Mouse (Mus musculus): ENCODE results near the gene Dennd6a. TPM values are rescaled to one million over a fixed set of nuclear protein-coding genes. Genes with fewer than 3 reads are reported as not detected.

The Dennd6a gene
- polyA plus RNA-seq, 1 experiment from 2014 or later: 27.0 TPM

DNA sequence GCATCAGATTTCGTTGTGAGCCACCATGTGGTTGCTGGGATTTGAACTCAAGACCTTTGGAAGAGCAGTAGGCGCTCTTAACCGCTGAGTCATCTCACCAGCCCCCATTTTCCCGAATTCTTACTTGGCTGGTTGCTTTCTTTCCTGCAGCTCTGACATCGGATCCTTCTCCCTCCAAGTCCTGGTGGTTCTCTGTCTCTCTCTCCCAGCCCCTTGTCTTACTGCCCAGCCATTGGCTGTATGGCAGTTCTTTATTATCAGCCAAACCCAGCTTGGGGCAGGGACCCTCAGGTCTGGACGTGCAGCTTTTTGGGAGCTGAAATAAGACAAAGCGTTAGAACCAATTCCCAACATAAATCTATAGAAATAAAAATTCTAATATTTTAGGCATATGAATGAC is 21.5 kb downstream of the Dennd6a start:
- Histone ChIP-seq H3K4me3 (ENCODE audit: low read depth, low read length) (no peak overlapping the region), H3K4me1 (replicated peaks; ENCODE audit: control insufficient read depth, insufficient read depth) (no peaks in the 10 kb centered on the region), H3K4me2 (replicated peaks; ENCODE audit: low read depth) (no peak overlapping the region), H3K9me3 (ENCODE audit: control insufficient read depth, low read length) (no peaks in the 10 kb centered on the region), H3K27me3 (ENCODE audit: control insufficient read depth, insufficient read depth, low read length) (no peaks in the 10 kb centered on the region), H3K36me3 (ENCODE audit: control insufficient read depth, insufficient read depth, low read length) (0 out of 2 replicates have a peak, but pooled peaks cover 5% of the 10 kb centered on the region), H3K9ac (ENCODE audit: low read length) (no peak overlapping the region), H3K27ac (replicated peaks) (no peak overlapping the region)
- DNase-seq (ENCODE audit: low spot score): no peak
- ATAC-seq (ENCODE audit: low FRiP score, low TSS enrichment): no peak
- no peak for TF ChIP-seq CTCF (IDR thresholded peaks at IDR 0.05; ENCODE audit: low read depth)
- TF ChIP-seq EP300 (optimal IDR thresholded peaks at IDR 0.05): no peak
- WGBS: 85% methylated on average over 7 of the region's 7 CpGs

DNA sequence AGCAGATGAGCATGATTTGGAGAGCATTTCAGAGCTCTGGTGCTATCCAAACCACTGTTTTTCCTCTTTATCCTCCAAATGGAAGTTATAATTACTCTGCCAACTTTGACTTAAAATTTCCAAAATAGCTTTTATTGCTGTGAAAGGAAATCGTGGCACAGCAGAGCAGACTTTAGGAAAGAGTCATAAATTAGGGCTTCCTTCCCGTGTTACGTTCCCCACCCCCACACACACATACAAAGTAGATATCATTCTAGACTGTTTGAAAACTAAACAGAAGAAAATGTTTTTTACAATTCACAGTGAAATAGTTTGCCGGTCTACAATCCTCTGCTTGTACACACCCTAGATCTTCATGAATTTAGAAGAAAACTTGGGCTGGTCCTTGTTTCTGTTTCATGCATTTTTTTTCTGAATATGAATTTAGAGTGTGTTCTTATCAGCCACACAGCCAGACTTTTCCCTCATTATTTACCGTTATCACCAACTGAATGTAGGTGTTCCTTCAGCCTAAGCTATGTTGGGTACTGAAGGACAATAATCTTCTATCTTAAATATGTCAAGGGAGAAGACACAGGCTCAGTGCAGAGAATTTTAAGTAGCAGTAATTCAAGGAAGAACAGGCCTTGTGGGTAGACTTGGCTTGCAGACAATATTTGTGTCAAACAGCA is 22.2 kb downstream of the Dennd6a start:
- no peaks in the 10 kb centered on the region for H3K27me3 ChIP-seq (ENCODE audit: control insufficient read depth, insufficient read depth, low read length)
- H3K36me3 ChIP-seq (ENCODE audit: control insufficient read depth, insufficient read depth, low read length): 0 out of 2 replicates have a peak, but pooled peaks cover 5% of the 10 kb centered on the region
- DNase-seq (ENCODE audit: low spot score) (no peak), ATAC-seq (ENCODE audit: low FRiP score, low TSS enrichment) (no peak)
- H3K4me1 ChIP-seq (replicated peaks; ENCODE audit: control insufficient read depth, insufficient read depth): no peaks in the 10 kb centered on the region
- H3K4me3 ChIP-seq (ENCODE audit: low read depth, low read length): no peak overlapping the region
- H3K4me2 ChIP-seq (replicated peaks; ENCODE audit: low read depth): no peak overlapping the region
- WGBS: 52% methylated on average over 5 of the region's 5 CpGs
- no peak overlapping the region for H3K9ac ChIP-seq (ENCODE audit: low read length)
- no peaks in the 10 kb centered on the region for H3K9me3 ChIP-seq (ENCODE audit: control insufficient read depth, low read length)
- no peak overlapping the region for H3K27ac ChIP-seq (replicated peaks)
- no peak for TF ChIP-seq EP300 (optimal IDR thresholded peaks at IDR 0.05)
- no peak for TF ChIP-seq CTCF (IDR thresholded peaks at IDR 0.05; ENCODE audit: low read depth)

DNA sequence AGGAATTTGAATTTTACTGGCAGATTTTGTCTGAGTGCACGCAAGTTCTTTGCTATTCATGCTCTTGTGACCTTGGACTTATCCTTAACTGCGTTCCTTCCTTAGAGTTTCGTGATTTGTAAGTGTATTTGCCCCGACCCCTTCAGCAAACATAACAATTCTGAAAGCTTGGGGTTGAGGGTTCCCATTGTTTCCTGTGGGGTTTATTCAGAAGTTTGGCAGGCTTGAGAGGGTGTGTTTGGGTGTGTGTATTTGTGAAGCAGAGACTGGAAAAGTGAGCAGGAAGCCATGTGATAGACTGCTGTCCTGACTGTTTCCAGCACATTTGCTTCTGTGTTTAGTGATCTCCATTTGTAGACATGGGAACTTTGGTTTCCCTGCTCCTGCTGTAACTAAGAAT is 31.7 kb downstream of the Dennd6a start:
- ATAC-seq (ENCODE audit: low FRiP score, low TSS enrichment): peak; percentile 74
- peaks cover 20% of the 10 kb centered on the region for H3K36me3 ChIP-seq (ENCODE audit: control insufficient read depth, insufficient read depth, low read length)

DNA sequence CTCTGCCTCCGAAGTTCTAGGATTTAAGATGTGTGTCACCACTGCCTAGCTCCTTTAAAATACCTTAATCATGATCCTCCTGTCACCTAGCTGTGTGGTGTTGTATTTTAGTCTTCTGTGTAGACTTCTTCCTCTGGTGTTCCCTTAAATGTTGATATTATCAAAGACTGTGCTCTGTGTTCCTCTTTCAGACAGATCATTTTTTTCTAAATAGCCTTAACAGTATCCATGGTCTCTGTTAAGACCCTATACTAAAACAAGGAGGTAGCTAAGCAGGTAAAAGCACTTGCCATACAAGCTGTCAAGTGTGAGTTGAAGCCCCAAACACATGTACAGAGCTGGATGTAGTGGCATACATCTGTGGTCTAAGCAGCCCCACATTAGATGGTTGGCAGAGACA is 36.0 kb downstream of the Dennd6a start:
- DNase-seq (ENCODE audit: low spot score) (no peak), ATAC-seq (ENCODE audit: low FRiP score, low TSS enrichment) (no peak)
- H3K4me1 ChIP-seq (replicated peaks; ENCODE audit: control insufficient read depth, insufficient read depth): no peaks in the 10 kb centered on the region
- peaks cover 27% of the 10 kb centered on the region for H3K36me3 ChIP-seq (ENCODE audit: control insufficient read depth, insufficient read depth, low read length)
- no peaks in the 10 kb centered on the region for H3K27me3 ChIP-seq (ENCODE audit: control insufficient read depth, insufficient read depth, low read length)
- H3K27ac ChIP-seq (replicated peaks): no peak overlapping the region
- no peak for TF ChIP-seq EP300 (optimal IDR thresholded peaks at IDR 0.05)
- no peak for TF ChIP-seq CTCF (IDR thresholded peaks at IDR 0.05; ENCODE audit: low read depth)
- WGBS: 80% methylated on average over 1 of the region's 1 CpGs
- H3K4me2 ChIP-seq (replicated peaks; ENCODE audit: low read depth): no peak overlapping the region
- no peaks in the 10 kb centered on the region for H3K9me3 ChIP-seq (ENCODE audit: control insufficient read depth, low read length)
- no peak overlapping the region for H3K4me3 ChIP-seq (ENCODE audit: low read depth, low read length)
- no peak overlapping the region for H3K9ac ChIP-seq (ENCODE audit: low read length)

More for the DNA sequence above, 31.7 kb downstream of the Dennd6a start:
- no peak overlapping the region; the same call in 1 of the 2 replicates for H3K27ac ChIP-seq (replicated peaks)
- no peak overlapping the region for H3K9ac ChIP-seq (ENCODE audit: low read length)
- no peaks in the 10 kb centered on the region for H3K9me3 ChIP-seq (ENCODE audit: control insufficient read depth, low read length)
- H3K4me2 ChIP-seq (replicated peaks; ENCODE audit: low read depth): no peak overlapping the region
- no peaks in the 10 kb centered on the region for H3K4me1 ChIP-seq (replicated peaks; ENCODE audit: control insufficient read depth, insufficient read depth)
- 42% methylated on average over 4 of the region's 4 CpGs for WGBS
- DNase-seq (ENCODE audit: low spot score): peak; percentile 36
- no peaks in the 10 kb centered on the region for H3K27me3 ChIP-seq (ENCODE audit: control insufficient read depth, insufficient read depth, low read length)
- H3K4me3 ChIP-seq (ENCODE audit: low read depth, low read length): no peak overlapping the region
- TF ChIP-seq CTCF (IDR thresholded peaks at IDR 0.05; ENCODE audit: low read depth): no peak
- TF ChIP-seq EP300 (optimal IDR thresholded peaks at IDR 0.05): no peak

DNA sequence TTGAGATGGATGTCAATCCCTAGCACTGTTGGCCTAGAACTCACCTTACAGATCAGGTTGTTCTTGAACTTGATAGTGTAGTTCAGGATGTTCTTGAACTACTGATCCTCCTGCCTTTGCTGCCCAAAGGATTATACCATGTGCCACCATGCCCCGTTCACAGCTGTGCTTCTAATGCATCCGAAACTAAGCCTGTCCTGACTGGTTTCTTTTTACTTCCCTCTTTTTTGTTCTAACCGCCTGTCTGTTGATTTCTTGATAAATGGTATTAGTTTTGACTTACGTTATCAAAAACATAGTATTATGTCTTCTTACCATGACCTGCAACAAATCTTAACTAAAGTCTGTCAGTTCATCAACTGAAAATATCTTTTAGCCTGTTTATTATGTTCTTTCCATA is 37.0 kb downstream of the Dennd6a start:
- H3K36me3 ChIP-seq (ENCODE audit: control insufficient read depth, insufficient read depth, low read length): peaks cover 27% of the 10 kb centered on the region
- ATAC-seq (ENCODE audit: low FRiP score, low TSS enrichment) (no peak), DNase-seq (ENCODE audit: low spot score) (no peak)
- no peaks in the 10 kb centered on the region for H3K4me1 ChIP-seq (replicated peaks; ENCODE audit: control insufficient read depth, insufficient read depth)
- no peaks in the 10 kb centered on the region for H3K9me3 ChIP-seq (ENCODE audit: control insufficient read depth, low read length)
- no peak overlapping the region for H3K27ac ChIP-seq (replicated peaks)
- no peak overlapping the region for H3K9ac ChIP-seq (ENCODE audit: low read length)
- WGBS: 70% methylated on average over 4 of the region's 4 CpGs
- TF ChIP-seq CTCF (IDR thresholded peaks at IDR 0.05; ENCODE audit: low read depth) (no peak), EP300 (optimal IDR thresholded peaks at IDR 0.05) (no peak)
- no peaks in the 10 kb centered on the region for H3K27me3 ChIP-seq (ENCODE audit: control insufficient read depth, insufficient read depth, low read length)
- no peak overlapping the region for H3K4me2 ChIP-seq (replicated peaks; ENCODE audit: low read depth)
- H3K4me3 ChIP-seq (ENCODE audit: low read depth, low read length): no peak overlapping the region

DNA sequence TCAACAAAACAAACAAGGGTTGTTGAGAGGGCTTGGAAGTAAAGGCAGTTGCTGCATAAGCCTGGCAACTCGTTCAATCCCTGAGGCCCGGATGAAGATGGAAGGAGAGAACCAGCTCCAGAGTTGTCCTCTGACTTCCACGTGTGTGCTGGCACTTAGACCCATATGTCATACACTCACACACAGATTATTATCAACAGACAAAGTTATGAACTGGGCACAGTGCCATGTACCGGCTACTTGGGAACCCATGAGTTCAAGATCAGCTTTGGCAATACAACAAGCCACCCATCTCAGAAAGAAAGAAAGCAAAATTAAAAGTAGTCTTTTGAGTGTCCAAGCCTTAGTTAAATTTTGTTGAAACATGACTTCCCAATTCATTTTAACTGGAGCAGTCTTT is 51.6 kb downstream of the Dennd6a start:
- Histone ChIP-seq H3K4me2 (replicated peaks; ENCODE audit: low read depth) (no peak overlapping the region), H3K4me3 (ENCODE audit: low read depth, low read length) (no peak overlapping the region), H3K27ac (replicated peaks) (no peak overlapping the region), H3K9ac (ENCODE audit: low read length) (no peak overlapping the region), H3K9me3 (ENCODE audit: control insufficient read depth, low read length) (no peaks in the 10 kb centered on the region), H3K27me3 (ENCODE audit: control insufficient read depth, insufficient read depth, low read length) (no peaks in the 10 kb centered on the region), H3K4me1 (replicated peaks; ENCODE audit: control insufficient read depth, insufficient read depth) (no peaks in the 10 kb centered on the region), H3K36me3 (ENCODE audit: control insufficient read depth, insufficient read depth, low read length) (peaks cover 22% of the 10 kb centered on the region)
- DNase-seq (ENCODE audit: low spot score): no peak
- WGBS: 71% methylated on average over 4 of the region's 4 CpGs
- no peak for ATAC-seq (ENCODE audit: low FRiP score, low TSS enrichment)
- no peak for TF ChIP-seq CTCF (IDR thresholded peaks at IDR 0.05; ENCODE audit: low read depth)
- no peak for TF ChIP-seq EP300 (optimal IDR thresholded peaks at IDR 0.05)

Data from stomach, postnatal 0 days (tissue).